ENCODE assay signal across 9 mouse cellular contexts in genomic region chr2:145810676-145811075, GRCm38 (mm10).
DNase-seq lines count a peak whose midpoint lies in the region; ATAC-seq and TF ChIP-seq lines count a peak whose summit lies in the region.
"Had no signal": no experiment of that assay in that cellular context is flagged by ENCODE, and none has a peak within 500 bp of the region (broad histone marks: within the 10 kb centered on the region; RNA-seq: fewer than 3 reads in every experiment).

No protein-coding gene starts in this region.

- no peak for ATAC-seq in midbrain, postnatal 0 days (ENCODE audit: low FRiP score)
- ATAC-seq in midbrain, embryonic 15.5 days (replicated peaks) = no peak

- no peak overlapping the region for H3K4me3 ChIP-seq in midbrain, postnatal 0 days (ENCODE audit: low read depth, low read length)
- H3K4me3 ChIP-seq in midbrain, embryonic 15.5 days = no peak overlapping the region
- no peak overlapping the region for H3K4me3 ChIP-seq in heart, embryonic 10.5 days

- no peak overlapping the region for H3K4me2 ChIP-seq in midbrain, postnatal 0 days (ENCODE audit: low read depth, low read length, poor library complexity, severe bottlenecking)
- no peak overlapping the region for H3K4me2 ChIP-seq in midbrain, embryonic 15.5 days

- DNase-seq in heart, adult 11 months = peak; percentile 77
- DNase-seq in heart, adult 8-10 months (ENCODE audit: low spot score) = no peak
- no peak for DNase-seq in midbrain, postnatal 0 days (ENCODE audit: low spot score)
- peak; percentile 26 for DNase-seq in embryo, embryonic 11 days
- peak; percentile 28 for DNase-seq in thymus, postnatal 14 days
- no peak for DNase-seq in heart, embryonic 10.5 days (ENCODE audit: low spot score)
- DNase-seq in left cerebral cortex, adult 18-20 months (ENCODE audit: low spot score in 2 of 2) = no peak

- TF ChIP-seq CTCF in midbrain, postnatal 0 days (IDR thresholded peaks at IDR 0.05) = peak; percentile 58

- peaks cover 3% of the 10 kb centered on the region; the same call in 1 of the 2 replicates for H3K9me3 ChIP-seq in midbrain, postnatal 0 days (ENCODE audit: low read length)
- peaks cover 2% of the 10 kb centered on the region; the same call in 1 of the 2 replicates for H3K9me3 ChIP-seq in midbrain, embryonic 15.5 days
- H3K9me3 ChIP-seq in heart, embryonic 10.5 days = no peaks in the 10 kb centered on the region

- 51% methylated on average over 5 of the region's 5 CpGs for WGBS in midbrain, postnatal 0 days
- WGBS in midbrain, embryonic 15.5 days = 48% methylated on average over 5 of the region's 5 CpGs
- WGBS in heart, embryonic 10.5 days = 59% methylated on average over 5 of the region's 5 CpGs

- no peak overlapping the region for H3K9ac ChIP-seq in midbrain, postnatal 0 days (replicated peaks; ENCODE audit: low read length, poor library complexity, severe bottlenecking)
- H3K9ac ChIP-seq in midbrain, embryonic 15.5 days = no peak overlapping the region

- no peaks in the 10 kb centered on the region for H3K27me3 ChIP-seq in midbrain, postnatal 0 days (ENCODE audit: insufficient read depth, low read length)
- H3K27me3 ChIP-seq in midbrain, embryonic 15.5 days (replicated peaks) = no peaks in the 10 kb centered on the region
- no peaks in the 10 kb centered on the region for H3K27me3 ChIP-seq in heart, embryonic 10.5 days (ENCODE audit: insufficient read depth, poor library complexity, severe bottlenecking)

- H3K36me3 ChIP-seq in midbrain, postnatal 0 days (ENCODE audit: insufficient read depth, low read length) = no peaks in the 10 kb centered on the region
- no peaks in the 10 kb centered on the region for H3K36me3 ChIP-seq in midbrain, embryonic 15.5 days (replicated peaks)
- peaks cover 16% of the 10 kb centered on the region; the same call in 1 of the 2 replicates for H3K36me3 ChIP-seq in heart, embryonic 10.5 days

- H3K27ac ChIP-seq in midbrain, postnatal 0 days (ENCODE audit: low read depth, low read length) = no peak overlapping the region
- no peak overlapping the region for H3K27ac ChIP-seq in midbrain, embryonic 15.5 days
- H3K27ac ChIP-seq in heart, embryonic 10.5 days = no peak overlapping the region
- H3K27ac ChIP-seq: macrophage had no signal

- H3K4me1 ChIP-seq in midbrain, postnatal 0 days (ENCODE audit: insufficient read depth, low read length) = no peaks in the 10 kb centered on the region
- no peaks in the 10 kb centered on the region for H3K4me1 ChIP-seq in midbrain, embryonic 15.5 days
- H3K4me1 ChIP-seq in heart, embryonic 10.5 days = peaks cover 8% of the 10 kb centered on the region

Comparison
In these comparisons a context has a peak if more than half of its experiments do, and no peak if none do; other contexts are left out.
1. DNase-seq: peak in heart, adult 11 months (single experiment), embryo, embryonic 11 days (single experiment) and thymus, postnatal 14 days (single experiment); none in heart, adult 8-10 months (single experiment), midbrain, postnatal 0 days (single experiment), heart, embryonic 10.5 days (single experiment) and left cerebral cortex, adult 18-20 months (0 of 2).